Mouse (Mus musculus): ENCODE measurements at regions not wholly inside any gene's neighbourhood (a gene's known extent, or its start where the extent isn't known, plus 50 kb on each side); places are given as distances from the start of the nearest gene placed in this dataset.

DNA sequence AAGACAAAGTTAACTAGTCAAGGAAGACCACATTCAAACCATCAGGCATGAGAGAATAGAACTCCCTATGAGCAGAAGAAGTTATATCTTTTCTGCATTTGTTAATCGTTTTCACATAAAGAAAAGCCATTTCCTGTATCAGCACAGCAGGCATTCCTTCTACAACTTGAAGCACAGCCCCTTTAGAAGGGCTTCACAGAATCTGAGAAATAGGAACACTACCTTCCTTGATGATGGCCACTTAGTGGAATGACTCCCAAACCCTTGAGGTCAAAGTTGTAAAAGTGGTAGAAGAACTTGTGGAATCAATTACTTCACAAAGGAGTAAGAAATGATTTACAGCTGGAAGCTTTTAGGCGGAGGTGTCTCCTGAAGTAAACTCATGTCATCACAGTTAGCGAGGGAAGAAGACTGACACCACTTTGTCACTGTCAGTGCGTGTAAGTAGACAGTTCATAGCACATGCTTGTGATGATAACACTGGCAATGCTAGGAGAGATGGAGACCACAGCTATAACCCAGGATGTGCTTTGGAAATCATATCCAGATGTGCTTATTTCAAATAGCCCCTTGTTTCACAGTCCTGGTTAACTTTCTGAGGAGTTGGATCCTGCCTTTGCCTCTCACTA lies 580.3 kb downstream of the Kctd12 start:
- Histone ChIP-seq H3K27ac (no peak overlapping the region), H3K36me3 (replicated peaks) (no peaks in the 10 kb centered on the region), H3K4me2 (no peak overlapping the region), H3K27me3 (no peaks in the 10 kb centered on the region), H3K9ac (no peak overlapping the region), H3K9me3 (no peaks in the 10 kb centered on the region), H3K4me1 (no peaks in the 10 kb centered on the region), H3K4me3 (replicated peaks) (no peak overlapping the region)
- no peak for ATAC-seq (ENCODE audit: low FRiP score)
- WGBS = 80% methylated on average over 4 of the region's 4 CpGs

DNA sequence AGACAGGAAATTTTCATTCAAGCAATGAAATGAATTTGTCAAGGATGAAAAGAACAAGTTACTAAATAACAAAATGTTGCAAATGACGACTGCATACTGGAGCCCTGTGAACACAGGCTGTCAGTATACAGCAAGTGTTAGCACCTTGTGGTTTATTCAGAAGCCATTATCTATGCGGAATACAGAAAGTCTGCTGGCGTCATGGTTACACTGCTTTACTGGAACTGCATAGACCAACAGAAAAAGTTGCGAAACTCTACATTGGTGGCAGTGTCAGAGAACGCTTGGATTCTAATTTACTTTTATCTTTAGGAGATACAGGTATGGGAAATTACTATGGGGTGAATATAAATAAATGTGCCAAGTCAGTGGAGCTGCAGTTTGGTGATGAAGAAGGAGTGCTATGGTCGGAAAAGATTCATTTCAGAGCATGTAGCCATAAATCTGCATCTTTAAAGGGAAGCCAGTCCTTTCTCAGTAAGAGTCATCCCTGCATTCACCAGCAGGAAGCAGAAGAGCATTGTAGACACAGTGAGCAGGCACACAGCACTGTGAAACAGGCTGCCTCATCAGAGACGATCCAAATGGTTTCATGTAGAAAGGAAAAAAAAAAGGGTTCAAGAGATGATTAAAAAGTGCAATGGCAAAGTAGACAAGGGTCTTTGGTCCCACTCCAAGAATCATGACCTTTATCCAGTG lies 586.3 kb downstream of the Kctd12 start:
- Histone ChIP-seq H3K9ac (no peak overlapping the region), H3K4me2 (no peak overlapping the region), H3K27ac (no peak overlapping the region), H3K4me1 (no peaks in the 10 kb centered on the region), H3K36me3 (replicated peaks) (no peaks in the 10 kb centered on the region), H3K27me3 (no peaks in the 10 kb centered on the region), H3K4me3 (replicated peaks) (no peak overlapping the region), H3K9me3 (no peaks in the 10 kb centered on the region)
- ATAC-seq (ENCODE audit: low FRiP score) = no peak
- 89% methylated on average over 7 of the region's 7 CpGs for WGBS

DNA sequence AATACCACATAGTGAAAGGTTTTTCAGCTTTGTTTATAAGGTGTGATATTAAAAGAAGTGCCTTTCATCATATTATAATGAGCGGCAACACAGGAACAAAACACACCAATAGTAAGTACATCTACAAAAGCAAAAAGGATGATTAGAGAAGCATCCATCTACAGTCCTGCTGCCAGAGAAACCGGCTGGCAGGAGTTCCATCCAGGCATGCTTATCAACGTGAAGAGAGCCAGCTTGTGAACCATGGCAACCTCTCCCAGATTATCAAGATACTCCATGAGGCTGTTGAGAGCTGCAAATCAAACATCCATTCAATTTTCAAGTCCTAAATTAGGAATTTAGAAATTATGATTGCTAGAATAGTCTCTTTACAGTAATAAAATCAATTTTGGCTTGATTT lies 590.1 kb downstream of the Kctd12 start:
- 79% methylated on average over 3 of the region's 3 CpGs for WGBS
- no peak overlapping the region for H3K9ac ChIP-seq
- ATAC-seq (ENCODE audit: low FRiP score) = no peak

DNA sequence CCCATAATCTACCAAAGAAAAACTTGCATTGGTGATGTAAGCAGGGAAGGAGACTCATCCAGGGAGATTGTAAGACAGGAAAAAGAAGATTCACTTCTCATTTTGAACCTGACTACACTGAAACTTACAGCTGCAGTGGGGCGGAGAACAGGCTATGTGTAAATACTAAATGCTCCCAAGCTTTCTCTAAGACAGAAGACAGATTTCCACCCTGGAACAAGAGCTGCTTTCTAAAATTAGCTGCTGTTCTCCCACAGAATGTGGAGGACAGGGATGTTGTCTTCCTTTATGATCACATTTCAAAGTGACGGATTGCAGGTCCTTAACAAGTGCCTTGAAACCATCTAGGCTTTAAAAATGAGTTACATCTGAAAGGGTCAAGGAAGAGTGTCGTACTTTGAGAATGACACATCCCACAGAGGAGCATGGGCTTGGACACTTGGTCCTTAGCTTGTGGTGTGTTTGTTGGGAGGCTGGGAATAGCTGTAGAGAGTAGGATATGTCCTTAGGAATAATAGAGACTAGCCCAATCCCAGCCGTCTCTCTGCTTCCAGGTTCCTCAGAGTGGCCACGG lies 609.4 kb downstream of the Kctd12 start:
- WGBS = 89% methylated on average over 5 of the region's 5 CpGs
- ATAC-seq (ENCODE audit: low FRiP score) = no peak
- H3K9me3 ChIP-seq = no peaks in the 10 kb centered on the region
- H3K4me3 ChIP-seq (replicated peaks) = no peak overlapping the region
- no peak overlapping the region for H3K9ac ChIP-seq
- H3K36me3 ChIP-seq (replicated peaks) = no peaks in the 10 kb centered on the region
- no peaks in the 10 kb centered on the region for H3K4me1 ChIP-seq
- no peak overlapping the region for H3K4me2 ChIP-seq
- no peak overlapping the region for H3K27ac ChIP-seq
- no peaks in the 10 kb centered on the region for H3K27me3 ChIP-seq

More for the DNA sequence above, 590.1 kb downstream of the Kctd12 start:
- Histone ChIP-seq H3K4me3 (replicated peaks) (no peak overlapping the region), H3K27ac (no peak overlapping the region), H3K4me1 (no peaks in the 10 kb centered on the region), H3K36me3 (replicated peaks) (no peaks in the 10 kb centered on the region), H3K4me2 (no peak overlapping the region), H3K27me3 (no peaks in the 10 kb centered on the region), H3K9me3 (no peaks in the 10 kb centered on the region)

DNA sequence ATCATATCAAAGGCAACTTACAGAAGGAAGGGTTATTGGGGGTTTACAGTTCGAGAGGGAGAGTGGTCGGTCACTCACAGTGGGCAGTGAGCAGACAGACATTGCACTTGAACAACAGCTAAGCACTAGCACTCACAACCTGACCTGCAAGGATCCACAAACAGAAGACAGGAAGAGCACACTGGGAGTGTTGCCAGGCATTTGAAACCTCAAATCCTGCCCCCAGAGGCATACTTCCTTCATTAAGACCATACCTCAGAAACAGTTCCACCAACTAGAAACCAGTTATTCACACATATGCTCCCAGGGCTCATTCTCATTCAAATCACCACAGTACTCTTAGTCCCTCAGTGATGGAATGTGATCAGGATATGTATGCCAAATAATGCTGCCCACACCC lies 620.8 kb downstream of the Kctd12 start:
- no peaks in the 10 kb centered on the region for H3K4me1 ChIP-seq
- H3K36me3 ChIP-seq (replicated peaks) = no peaks in the 10 kb centered on the region
- no peak overlapping the region for H3K4me2 ChIP-seq
- H3K27ac ChIP-seq = no peak overlapping the region
- WGBS = 81% methylated on average over 2 of the region's 2 CpGs
- ATAC-seq (ENCODE audit: low FRiP score) = no peak
- H3K27me3 ChIP-seq = no peaks in the 10 kb centered on the region
- no peaks in the 10 kb centered on the region for H3K9me3 ChIP-seq
- no peak overlapping the region for H3K9ac ChIP-seq
- H3K4me3 ChIP-seq (replicated peaks) = no peak overlapping the region

DNA sequence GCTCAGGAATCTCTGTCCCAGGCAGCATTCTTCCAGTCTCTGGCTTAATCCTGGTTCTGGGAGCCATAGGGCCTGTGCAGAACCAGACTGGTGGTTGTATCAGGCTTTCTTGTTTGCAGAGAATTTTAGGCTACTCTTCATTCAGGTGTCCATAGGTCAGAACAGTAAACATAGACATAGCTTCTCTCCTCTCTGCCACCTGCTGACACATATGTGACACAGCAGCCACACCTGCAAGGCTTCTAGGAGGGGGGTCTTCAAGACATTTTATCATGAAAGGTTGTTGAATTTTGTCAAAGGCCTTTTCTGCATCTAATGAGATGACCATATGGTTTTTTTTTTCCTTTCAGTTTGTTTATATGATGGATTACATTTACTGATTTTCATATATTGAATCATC lies 599.7 kb downstream of the Lmo7 start:
- Histone ChIP-seq H3K4me3 (replicated peaks) (no peak overlapping the region), H3K27me3 (no peaks in the 10 kb centered on the region), H3K4me1 (no peaks in the 10 kb centered on the region), H3K36me3 (replicated peaks) (no peaks in the 10 kb centered on the region), H3K27ac (no peak overlapping the region), H3K9me3 (no peaks in the 10 kb centered on the region), H3K4me2 (no peak overlapping the region), H3K9ac (no peak overlapping the region)
- no peak for ATAC-seq (ENCODE audit: low FRiP score)

DNA sequence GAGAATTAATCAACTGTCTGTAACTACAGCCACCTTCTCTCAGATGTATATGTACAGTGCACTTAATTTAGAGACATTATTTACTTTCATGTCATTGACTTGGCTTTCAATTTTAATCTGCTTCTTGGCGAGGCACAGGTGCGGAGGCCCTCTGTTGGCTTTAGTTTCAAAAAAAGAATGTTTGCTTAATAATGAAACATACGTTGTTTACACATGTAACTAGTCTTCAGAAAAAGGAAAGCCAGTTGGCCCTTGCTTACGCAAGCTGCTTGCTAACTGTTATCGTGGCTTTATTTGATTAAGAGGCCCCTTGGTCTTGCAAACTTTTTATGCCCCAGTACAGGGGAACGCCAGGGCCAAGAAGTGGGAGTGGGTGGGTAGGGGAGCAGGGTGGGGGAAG lies 576.6 kb downstream of the Lmo7 start:
- Histone ChIP-seq H3K4me1 (no peaks in the 10 kb centered on the region), H3K36me3 (replicated peaks) (no peaks in the 10 kb centered on the region), H3K27me3 (no peaks in the 10 kb centered on the region), H3K4me3 (replicated peaks) (no peak overlapping the region), H3K9me3 (no peaks in the 10 kb centered on the region), H3K27ac (no peak overlapping the region), H3K9ac (no peak overlapping the region), H3K4me2 (no peak overlapping the region)
- 90% methylated on average over 6 of the region's 6 CpGs for WGBS
- ATAC-seq (ENCODE audit: low FRiP score) = no peak

DNA sequence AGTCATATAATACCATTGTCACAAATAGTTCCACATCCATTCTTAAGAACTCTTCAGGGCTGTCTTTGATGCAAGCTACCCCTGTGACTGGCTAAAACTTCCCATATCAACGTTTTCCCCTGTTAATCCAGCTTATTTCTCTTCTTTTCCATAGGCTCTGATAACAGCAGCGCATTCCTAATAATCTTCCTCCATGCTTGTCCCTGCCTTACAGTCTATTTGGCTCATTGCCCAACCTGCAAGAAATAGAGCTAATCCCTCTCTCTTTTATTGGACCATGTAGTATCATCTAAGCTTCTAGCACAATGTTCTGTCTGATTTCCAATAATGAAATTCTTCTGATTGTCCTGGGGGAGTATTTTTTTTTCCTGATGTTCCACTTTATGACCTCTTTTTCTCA lies 573.1 kb downstream of the Lmo7 start:
- no peak overlapping the region for H3K9ac ChIP-seq
- no peak for ATAC-seq (ENCODE audit: low FRiP score)
- 63% methylated on average over 2 of the region's 2 CpGs for WGBS
- H3K4me3 ChIP-seq (replicated peaks) = no peak overlapping the region
- no peaks in the 10 kb centered on the region for H3K4me1 ChIP-seq
- H3K27me3 ChIP-seq = no peaks in the 10 kb centered on the region
- H3K9me3 ChIP-seq = no peaks in the 10 kb centered on the region
- no peak overlapping the region for H3K27ac ChIP-seq
- no peak overlapping the region for H3K4me2 ChIP-seq
- no peaks in the 10 kb centered on the region for H3K36me3 ChIP-seq (replicated peaks)

DNA sequence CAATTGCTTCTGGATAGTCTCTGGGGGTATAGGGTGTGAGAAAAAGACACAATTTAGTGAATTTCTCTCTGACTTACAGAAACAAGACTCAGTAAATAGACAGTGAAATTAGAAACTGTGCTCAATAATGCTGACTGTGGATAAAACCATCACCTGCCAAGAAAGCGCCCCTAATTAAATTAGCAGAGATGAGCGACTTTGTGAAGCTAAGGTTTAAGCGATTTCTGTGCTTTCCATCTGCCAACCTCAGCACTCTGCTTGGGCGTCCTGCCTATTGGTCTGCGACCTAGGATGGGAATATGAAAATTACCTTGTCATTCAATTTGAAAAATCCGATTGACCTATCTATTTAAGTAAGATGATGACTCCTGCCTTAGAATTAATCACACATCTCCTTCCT lies 570.5 kb downstream of the Lmo7 start:
- ATAC-seq (ENCODE audit: low FRiP score) = no peak; the same call in 1 of the 2 replicates
- no peak overlapping the region for H3K4me2 ChIP-seq
- no peak overlapping the region for H3K9ac ChIP-seq
- no peaks in the 10 kb centered on the region for H3K36me3 ChIP-seq (replicated peaks)
- H3K9me3 ChIP-seq = no peaks in the 10 kb centered on the region
- H3K4me1 ChIP-seq = no peaks in the 10 kb centered on the region
- H3K27ac ChIP-seq = no peak overlapping the region
- no peaks in the 10 kb centered on the region for H3K27me3 ChIP-seq
- WGBS = 78% methylated on average over 6 of the region's 6 CpGs
- no peak overlapping the region for H3K4me3 ChIP-seq (replicated peaks)

DNA sequence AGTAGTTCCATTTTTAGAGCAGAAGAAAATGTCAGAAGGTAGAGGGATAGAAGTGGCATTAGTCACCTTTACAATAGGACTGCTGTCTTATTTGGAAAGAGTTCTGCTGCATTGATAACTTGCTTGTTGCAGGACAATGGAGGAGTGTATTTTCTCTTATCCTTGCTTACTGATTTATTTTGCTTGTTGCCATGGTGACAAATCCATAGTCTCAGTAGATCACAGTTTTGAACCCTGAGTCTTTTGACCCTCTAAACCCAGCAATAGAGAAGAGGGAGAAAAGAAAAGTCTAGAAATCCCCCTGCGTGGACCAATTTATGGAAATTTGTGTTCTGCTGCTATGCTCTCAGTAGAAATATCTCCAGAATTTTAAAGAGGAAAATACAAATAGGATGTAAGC lies 561.6 kb downstream of the Lmo7 start:
- no peak overlapping the region for H3K27ac ChIP-seq
- H3K36me3 ChIP-seq (replicated peaks) = no peaks in the 10 kb centered on the region
- H3K9ac ChIP-seq = no peak overlapping the region
- peaks cover 4% of the 10 kb centered on the region; the same call in 1 of the 2 replicates for H3K4me1 ChIP-seq
- no peaks in the 10 kb centered on the region for H3K27me3 ChIP-seq
- no peak overlapping the region for H3K4me3 ChIP-seq (replicated peaks)
- H3K9me3 ChIP-seq = no peaks in the 10 kb centered on the region
- H3K4me2 ChIP-seq = no peak overlapping the region
- 7% methylated on average over 1 of the region's 1 CpGs for WGBS
- no peak for ATAC-seq (ENCODE audit: low FRiP score)

DNA sequence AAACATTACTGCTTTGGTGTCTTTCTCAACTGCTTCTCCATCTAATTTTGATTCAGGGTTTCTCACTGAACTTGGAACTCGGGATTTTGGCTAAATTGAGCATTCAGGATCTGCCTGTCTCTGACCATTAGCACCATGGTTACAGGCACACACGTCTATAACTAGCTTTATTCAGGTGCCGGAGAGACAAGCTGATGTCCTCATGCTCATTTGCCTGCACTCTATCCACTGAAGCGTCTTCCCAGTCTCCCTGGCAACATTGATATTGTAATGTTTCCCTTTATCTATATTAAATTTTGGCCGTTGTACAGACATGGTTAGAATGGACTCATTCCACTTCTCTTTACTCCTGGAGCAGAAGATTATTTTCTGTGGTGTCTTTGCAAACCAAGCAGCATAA lies 520.3 kb downstream of the Lmo7 start:
- Histone ChIP-seq H3K4me1 (peaks cover 12% of the 10 kb centered on the region; the same call in 1 of the 2 replicates), H3K27ac (no peak overlapping the region), H3K27me3 (no peaks in the 10 kb centered on the region), H3K36me3 (replicated peaks) (no peaks in the 10 kb centered on the region), H3K4me2 (no peak overlapping the region), H3K9me3 (no peaks in the 10 kb centered on the region), H3K9ac (no peak overlapping the region), H3K4me3 (replicated peaks) (no peak overlapping the region)
- 53% methylated on average over 5 of the region's 5 CpGs for WGBS
- ATAC-seq (ENCODE audit: low FRiP score) = no peak; the same call in none of the 2 replicates

DNA sequence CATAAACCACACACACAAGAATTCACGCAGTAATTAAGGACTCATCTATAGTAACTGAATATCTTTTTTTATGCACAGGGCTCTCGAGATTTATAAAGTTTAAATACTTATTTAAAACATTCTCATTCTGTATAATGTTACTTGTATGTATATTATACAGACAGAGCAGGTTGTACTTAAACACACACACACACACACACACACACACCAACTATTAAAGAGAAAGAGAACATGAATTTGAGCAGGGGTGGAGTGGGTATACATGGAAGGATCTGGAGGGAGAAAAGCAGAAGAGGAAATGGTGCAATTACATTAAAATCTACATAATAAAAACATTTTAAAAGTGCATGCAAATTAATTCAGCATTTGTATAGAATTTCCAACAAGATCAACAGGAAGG lies 518.8 kb downstream of the Lmo7 start:
- WGBS = 81% methylated on average over 2 of the region's 2 CpGs
- Histone ChIP-seq H3K9me3 (no peaks in the 10 kb centered on the region), H3K4me2 (no peak overlapping the region), H3K4me1 (peaks cover 14% of the 10 kb centered on the region; the same call in 1 of the 2 replicates), H3K27ac (no peak overlapping the region), H3K4me3 (replicated peaks) (no peak overlapping the region), H3K9ac (no peak overlapping the region), H3K27me3 (no peaks in the 10 kb centered on the region), H3K36me3 (replicated peaks) (no peaks in the 10 kb centered on the region)
- ATAC-seq (ENCODE audit: low FRiP score) = no peak

DNA sequence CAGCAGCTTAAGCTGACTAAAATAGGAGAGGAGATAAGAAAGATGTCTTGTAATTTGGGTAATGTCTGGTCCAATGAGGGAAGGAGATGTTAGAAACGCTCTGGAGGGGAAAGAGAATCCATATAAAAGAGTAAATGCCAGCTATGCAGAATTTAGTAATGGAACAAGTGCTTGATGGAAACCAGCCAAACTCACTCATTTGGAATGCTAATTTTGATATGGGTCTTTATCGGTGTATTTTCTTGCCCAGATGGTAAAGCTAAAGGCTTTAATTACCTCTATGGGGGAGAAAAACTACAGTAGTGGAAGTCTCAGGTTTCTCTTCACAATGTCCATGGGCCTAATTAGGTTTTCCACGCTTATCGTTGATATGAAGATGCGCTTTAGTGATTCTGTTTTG lies 518.3 kb downstream of the Lmo7 start:
- Histone ChIP-seq H3K4me2 (no peak overlapping the region), H3K27ac (0 out of 2 replicates have a peak overlapping the region, but pooled peaks have one; percentile 3), H3K4me1 (peaks cover 14% of the 10 kb centered on the region; the same call in 1 of the 2 replicates), H3K27me3 (no peaks in the 10 kb centered on the region), H3K9ac (no peak overlapping the region), H3K4me3 (replicated peaks) (no peak overlapping the region), H3K9me3 (no peaks in the 10 kb centered on the region), H3K36me3 (replicated peaks) (no peaks in the 10 kb centered on the region)
- no peak for ATAC-seq (ENCODE audit: low FRiP score)
- WGBS = 45% methylated on average over 5 of the region's 5 CpGs

Measured in forebrain, embryonic 12.5 days (tissue).